Mouse (Mus musculus) T-cell, adult 2 months (primary cell): ENCODE measurements around the gene C1qtnf2.

ENCODE experiments used
- DNase-seq: peaks from one replicate; pipeline ENCODE4 v3.0.0; 2022; ENCODE audit warnings: low spot score

The C1qtnf2 gene

GRCm38 (mm10) chr11:43537074-43537473 lies 63.0 kb downstream of the C1qtnf2 start:
- DNase-seq = no peak

- no peak for DNase-seq
Observed at GRCm38 (mm10) chr11:43539863-43540262, 65.8 kb downstream of the C1qtnf2 start.
